Mouse (Mus musculus) stomach, embryonic 16.5 days (tissue): ENCODE results near the gene Spaca7. TPM values are rescaled to one million over a fixed set of nuclear protein-coding genes. Genes with fewer than 3 reads are reported as not detected.
A peak's percentile ranks its signal among the peaks of the same experiment; 100 is the strongest.

ENCODE experiments used
- ATAC-seq: fragments of 200-750 bp; cut with Nextera tagmentation; 2 replicates; pipeline ENCODE4 v1.8.0; 2017; ENCODE audit warnings: moderate number of reproducible peaks, moderate TSS enrichment; ENCODE audit not compliant: insufficient read depth, low FRiP score
- H3K27ac ChIP-seq: fragments of 300-500 bp; sonication (generic); 2 replicates; pipeline ENCODE4 v1.5.1; 2014; ENCODE audit warnings: low read length
- H3K27me3 ChIP-seq: fragments of 300-500 bp; sonication (generic); 2 replicates; pipeline ENCODE4 v1.6.1; 2014; ENCODE audit warnings: low read length, control low read depth, mixed read lengths; ENCODE audit not compliant: control insufficient read depth, insufficient read depth
- H3K36me3 ChIP-seq: fragments of 300-500 bp; sonication (generic); 2 replicates; pipeline ENCODE4 v1.6.1; 2014; ENCODE audit warnings: low read length; ENCODE audit not compliant: control insufficient read depth, insufficient read depth
- H3K4me1 ChIP-seq: fragments of 300-500 bp; sonication (generic); 2 replicates; pipeline ENCODE4 v1.6.1; 2014; ENCODE audit warnings: low read length, control low read depth, mixed read lengths; ENCODE audit not compliant: control insufficient read depth, insufficient read depth
- H3K4me2 ChIP-seq: fragments of 300-500 bp; sonication (generic); 2 replicates; pipeline ENCODE4 v1.6.1; 2014; ENCODE audit warnings: low read depth, low read length, mixed read lengths
- H3K4me3 ChIP-seq: fragments of 300-500 bp; sonication (generic); replicated peaks from 2 replicates; pipeline ENCODE4 v1.5.1; 2014; ENCODE audit warnings: mild to moderate bottlenecking, low read length
- H3K9ac ChIP-seq: fragments of 300-500 bp; sonication (generic); 2 replicates; pipeline ENCODE4 v1.6.1; 2014; ENCODE audit warnings: low read length
- H3K9me3 ChIP-seq: fragments of 300-500 bp; sonication (generic); replicated peaks from 2 replicates; pipeline ENCODE4 v1.6.1; 2016; ENCODE audit warnings: low read length, control low read depth; ENCODE audit not compliant: control insufficient read depth
- WGBS: fragments of 180-500 bp; shearing (Covaris S2); extraction: QIAGEN DNeasy Blood & Tissue Kit; methylation state at CpG from one replicate; pipeline ENCODE4 v1.1.7; 2014; 5-methylcytosine and 5-hydroxymethylcytosine counted together
- polyA plus RNA-seq: library from polyadenylated mRNA; unstranded; fragments of >200 nt; fragmentation: Nextera tagmentation; extraction: Ambion mirVana; gene quantifications from 2 replicates; pipeline ENCODE4 v1.2.1, GENCODE M21; 2015

Spaca7 gene
- polyA plus RNA-seq, 1 experiment from 2014 or later, result not detected

GRCm38 (mm10) chr8:12629079-12629478 is 56.2 kb downstream of the Spaca7 start:
- 0 out of 2 replicates have a peak, but pooled peaks have one; percentile 60 for ATAC-seq

GRCm38 (mm10) chr8:12635366-12635765 is 62.5 kb downstream of the Spaca7 start:
- Histone ChIP-seq H3K4me2 (no peak overlapping the region), H3K36me3 (peaks cover 20% of the 10 kb centered on the region; the same call in 1 of the 2 replicates), H3K4me3 (no peak overlapping the region), H3K27me3 (no peaks in the 10 kb centered on the region), H3K27ac (no peak overlapping the region), H3K9ac (no peak overlapping the region), H3K4me1 (no peaks in the 10 kb centered on the region), H3K9me3 (no peaks in the 10 kb centered on the region)
- 88% methylated on average over 2 of the region's 2 CpGs for WGBS
- ATAC-seq, result no peak

More at GRCm38 (mm10) chr8:12629079-12629478, 56.2 kb downstream of the Spaca7 start:
- Histone ChIP-seq H3K27ac (no peak overlapping the region), H3K36me3 (peaks cover 14% of the 10 kb centered on the region), H3K27me3 (no peaks in the 10 kb centered on the region), H3K9ac (no peak overlapping the region), H3K4me1 (no peaks in the 10 kb centered on the region), H3K4me2 (no peak overlapping the region), H3K4me3 (no peak overlapping the region), H3K9me3 (no peaks in the 10 kb centered on the region)
- 46% methylated on average over 3 of the region's 3 CpGs for WGBS

GRCm38 (mm10) chr8:12638446-12638845 is 65.6 kb downstream of the Spaca7 start:
- WGBS, result 90% methylated on average over 11 of the region's 11 CpGs
- Histone ChIP-seq H3K27me3 (no peaks in the 10 kb centered on the region), H3K4me2 (no peak overlapping the region), H3K4me1 (no peaks in the 10 kb centered on the region), H3K36me3 (peaks cover 19% of the 10 kb centered on the region; the same call in 1 of the 2 replicates), H3K9me3 (no peaks in the 10 kb centered on the region), H3K9ac (no peak overlapping the region), H3K27ac (no peak overlapping the region), H3K4me3 (no peak overlapping the region)
- ATAC-seq, result no peak

- H3K9me3 ChIP-seq, result no peaks in the 10 kb centered on the region
- H3K4me1 ChIP-seq, result no peaks in the 10 kb centered on the region
- H3K36me3 ChIP-seq, result 0 out of 2 replicates have a peak, but pooled peaks cover 9% of the 10 kb centered on the region
- WGBS, result 91% methylated on average over 6 of the region's 6 CpGs
- no peak overlapping the region for H3K4me2 ChIP-seq
- no peak overlapping the region for H3K27ac ChIP-seq
- ATAC-seq, result no peak
- no peak overlapping the region for H3K9ac ChIP-seq
- H3K4me3 ChIP-seq, result no peak overlapping the region
- no peaks in the 10 kb centered on the region for H3K27me3 ChIP-seq
These were observed 68.7 kb downstream of the Spaca7 start for GRCm38 (mm10) chr8:12641527-12641926.

GRCm38 (mm10) chr8:12644341-12644740 is 71.5 kb downstream of the Spaca7 start:
- Histone ChIP-seq H3K9me3 (no peaks in the 10 kb centered on the region), H3K36me3 (peaks cover 12% of the 10 kb centered on the region), H3K4me1 (no peaks in the 10 kb centered on the region), H3K4me2 (no peak overlapping the region), H3K4me3 (no peak overlapping the region), H3K27ac (no peak overlapping the region), H3K27me3 (no peaks in the 10 kb centered on the region), H3K9ac (no peak overlapping the region)
- WGBS, result 87% methylated on average over 8 of the region's 8 CpGs
- ATAC-seq, result no peak

GRCm38 (mm10) chr8:12644894-12645293 is 72.1 kb downstream of the Spaca7 start:
- no peak overlapping the region for H3K4me2 ChIP-seq
- 69% methylated on average over 7 of the region's 7 CpGs for WGBS
- H3K4me3 ChIP-seq, result no peak overlapping the region
- no peaks in the 10 kb centered on the region for H3K27me3 ChIP-seq
- no peak for ATAC-seq
- no peaks in the 10 kb centered on the region for H3K4me1 ChIP-seq
- no peak overlapping the region for H3K27ac ChIP-seq
- no peaks in the 10 kb centered on the region for H3K9me3 ChIP-seq
- peaks cover 16% of the 10 kb centered on the region for H3K36me3 ChIP-seq
- H3K9ac ChIP-seq, result no peak overlapping the region

GRCm38 (mm10) chr8:12646536-12646935 is 73.7 kb downstream of the Spaca7 start:
- peaks cover 14% of the 10 kb centered on the region for H3K36me3 ChIP-seq
- H3K27me3 ChIP-seq, result no peaks in the 10 kb centered on the region
- no peak overlapping the region for H3K4me2 ChIP-seq
- WGBS, result 70% methylated on average over 4 of the region's 4 CpGs
- H3K9me3 ChIP-seq, result no peaks in the 10 kb centered on the region
- no peak overlapping the region for H3K27ac ChIP-seq
- no peaks in the 10 kb centered on the region for H3K4me1 ChIP-seq
- no peak overlapping the region for H3K4me3 ChIP-seq
- H3K9ac ChIP-seq, result no peak overlapping the region
- ATAC-seq, result no peak

- H3K9ac ChIP-seq, result no peak overlapping the region
- WGBS, result 89% methylated on average over 4 of the region's 4 CpGs
- peaks cover 14% of the 10 kb centered on the region for H3K36me3 ChIP-seq
- H3K4me3 ChIP-seq, result no peak overlapping the region
- ATAC-seq, result no peak
- no peaks in the 10 kb centered on the region for H3K4me1 ChIP-seq
- no peaks in the 10 kb centered on the region for H3K9me3 ChIP-seq
- H3K4me2 ChIP-seq, result no peak overlapping the region
- H3K27ac ChIP-seq, result no peak overlapping the region
- no peaks in the 10 kb centered on the region for H3K27me3 ChIP-seq
These were observed 76.1 kb downstream of the Spaca7 start for GRCm38 (mm10) chr8:12648951-12649350.
